Mouse (Mus musculus) T-helper 17 cell (primary cell): ENCODE data around the gene Krr1.
"Not testable (repeated sequence)": the region's sequence is repeated elsewhere in the genome, so short reads cannot be mapped to it uniquely, and the experiment has no call there.

Experiments used
- in situ Hi-C, 2 experiments: fragments of 300-600 bp; cut with MboI, MseI; formaldehyde crosslinking; loops; 1 replicate in 1 of 2; 2 replicates in 1 of 2; pipeline ENCODE4 v1.15.1; 2025; ENCODE audit warnings: high pct_unique_total_duplicates in 2 of 2

The Krr1 gene

GRCm38 (mm10) chr10:111966394-111966793, 6.1 kb upstream of the Krr1 start:
- in situ Hi-C loops = loop anchor here in 1 of 2 experiments (5.0 kb wide), 1 partner anchor 459 kb away; the partner anchor contains the start of gene Phlda1

GRCm38 (mm10) chr10:111971929-111972328, 535 bp upstream of the Krr1 start:
- in situ Hi-C loops = no loop called here

GRCm38 (mm10) chr10:111977584-111977983, 5.1 kb downstream of the Krr1 start:
- in situ Hi-C loops = loop anchor here (5.0 kb wide), 2 partner anchors 125 to 130 kb away; no protein-coding TSS in a partner anchor

GRCm38 (mm10) chr10:111983070-111983469, 10.6 kb downstream of the Krr1 start:
- in situ Hi-C loops = no loop called here

GRCm38 (mm10) chr10:111986453-111986852, 14.0 kb downstream of the Krr1 start:
- in situ Hi-C loops = no loop called here

GRCm38 (mm10) chr10:111995803-111996548, 23.5 kb downstream of the Krr1 start:
- in situ Hi-C loops = no loop called here

- in situ Hi-C loops = no loop called here
Observed at GRCm38 (mm10) chr10:111996549-111996904, 24.1 kb downstream of the Krr1 start.

GRCm38 (mm10) chr10:111996911-111997347, 24.5 kb downstream of the Krr1 start:
- in situ Hi-C loops = no loop called here

GRCm38 (mm10) chr10:111997671-111998070, 25.2 kb downstream of the Krr1 start:
- in situ Hi-C loops = no loop called here

GRCm38 (mm10) chr10:111999765-112000164, 27.3 kb downstream of the Krr1 start:
- in situ Hi-C loops = loop anchor here in 1 of 2 experiments (10.0 kb wide), 1 partner anchor 925 kb away; the partner anchor contains the start of gene Atxn7l3b

GRCm38 (mm10) chr10:112000568-112000967, 28.1 kb downstream of the Krr1 start:
- in situ Hi-C loops = loop anchor here in 1 of 2 experiments (10.0 kb wide), 1 partner anchor 924 kb away; the partner anchor contains the start of gene Atxn7l3b

- in situ Hi-C loops = loop anchor here in 1 of 2 experiments (10.0 kb wide), 1 partner anchor 923 kb away; the partner anchor contains the start of gene Atxn7l3b
Observed at GRCm38 (mm10) chr10:112001350-112001749, 28.9 kb downstream of the Krr1 start.

- in situ Hi-C loops = loop anchor here in 1 of 2 experiments (10.0 kb wide), 1 partner anchor 923 kb away; the partner anchor contains the start of gene Atxn7l3b
Observed at GRCm38 (mm10) chr10:112001756-112002520, 29.5 kb downstream of the Krr1 start.

GRCm38 (mm10) chr10:112002544-112003215, 30.2 kb downstream of the Krr1 start, which contains the start of gene Glipr1:
Glipr1 (minus strand) TSS chr10:112002631.
- in situ Hi-C loops = loop anchor here in 1 of 2 experiments (10.0 kb wide), 1 partner anchor 922 kb away; the partner anchor contains the start of gene Atxn7l3b

GRCm38 (mm10) chr10:112009511-112009910, 37.0 kb downstream of the Krr1 start:
- in situ Hi-C loops = loop anchor here in 1 of 2 experiments (10.0 kb wide), 1 partner anchor 915 kb away; the partner anchor contains the start of gene Atxn7l3b

- in situ Hi-C loops = no loop called here
Observed at GRCm38 (mm10) chr10:112023585-112023984, 51.1 kb downstream of the Krr1 start.

GRCm38 (mm10) chr10:112028689-112029088, 56.2 kb downstream of the Krr1 start:
- in situ Hi-C loops = not testable (repeated sequence)
